Mouse (Mus musculus): ENCODE results near the gene Disp1.

Gene Disp1

GRCm38 (mm10) chr1:183133440-183133839, 87.9 kb downstream of the Disp1 start:
- no peak for DNase-seq (ENCODE audit: low spot score in 2 of 2)

GRCm38 (mm10) chr1:183127246-183127645, 94.1 kb downstream of the Disp1 start:
- DNase-seq (ENCODE audit: low spot score in 2 of 2): no peak

- DNase-seq (ENCODE audit: low spot score in 2 of 2): no peak
Measured at GRCm38 (mm10) chr1:183123725-183124124, 97.6 kb downstream of the Disp1 start.

GRCm38 (mm10) chr1:183120341-183120923, 100.9 kb downstream of the Disp1 start:
- no peak for DNase-seq (ENCODE audit: low spot score in 2 of 2)

GRCm38 (mm10) chr1:183117827-183118825, 103.2 kb downstream of the Disp1 start:
- DNase-seq (ENCODE audit: low spot score in 2 of 2): no peak

GRCm38 (mm10) chr1:183116946-183117826, 104.1 kb downstream of the Disp1 start:
- no peak for DNase-seq (ENCODE audit: low spot score in 2 of 2)

GRCm38 (mm10) chr1:183116441-183116840, 104.9 kb downstream of the Disp1 start:
- DNase-seq (ENCODE audit: low spot score in 2 of 2): no peak

GRCm38 (mm10) chr1:183115076-183115475, 106.2 kb downstream of the Disp1 start:
- DNase-seq (ENCODE audit: low spot score in 2 of 2): no peak

GRCm38 (mm10) chr1:183114554-183114953, 106.8 kb downstream of the Disp1 start:
- DNase-seq (ENCODE audit: low spot score in 2 of 2): no peak

GRCm38 (mm10) chr1:183113546-183113945, 107.8 kb downstream of the Disp1 start:
- no peak for DNase-seq (ENCODE audit: low spot score in 2 of 2)

- DNase-seq (ENCODE audit: low spot score in 2 of 2): no peak
Measured at GRCm38 (mm10) chr1:183107476-183107875, 113.8 kb downstream of the Disp1 start.

- DNase-seq (ENCODE audit: low spot score in 2 of 2): no peak
Measured at GRCm38 (mm10) chr1:183104696-183105095, 116.6 kb downstream of the Disp1 start.

- no peak for DNase-seq (ENCODE audit: low spot score in 2 of 2)
Measured at GRCm38 (mm10) chr1:183102775-183103174, 118.5 kb downstream of the Disp1 start.

- DNase-seq (ENCODE audit: low spot score in 2 of 2): no peak
Measured at GRCm38 (mm10) chr1:183102153-183102552, 119.2 kb downstream of the Disp1 start.

- no peak for DNase-seq (ENCODE audit: low spot score in 2 of 2)
Measured at GRCm38 (mm10) chr1:183101371-183101770, 120.0 kb downstream of the Disp1 start.

GRCm38 (mm10) chr1:183100245-183100644, 121.1 kb downstream of the Disp1 start:
- no peak for DNase-seq (ENCODE audit: low spot score in 2 of 2)

- no peak for DNase-seq (ENCODE audit: low spot score in 2 of 2)
Measured at GRCm38 (mm10) chr1:183099686-183100085, 121.6 kb downstream of the Disp1 start.

GRCm38 (mm10) chr1:183097606-183098005, 123.7 kb downstream of the Disp1 start:
- DNase-seq (ENCODE audit: low spot score in 2 of 2): no peak

GRCm38 (mm10) chr1:183095454-183096088, 125.8 kb downstream of the Disp1 start:
- no peak for DNase-seq (ENCODE audit: low spot score in 2 of 2)

- no peak for DNase-seq (ENCODE audit: low spot score in 2 of 2)
Measured at GRCm38 (mm10) chr1:183092296-183092695, 129.0 kb downstream of the Disp1 start.

GRCm38 (mm10) chr1:183091203-183091602, 130.1 kb downstream of the Disp1 start:
- no peak for DNase-seq (ENCODE audit: low spot score in 2 of 2)

Data from spleen, postnatal 10 days (tissue).